Mouse (Mus musculus): Measurements from ENCODE around the gene B230118H07Rik. TPM values are rescaled to one million over a fixed set of nuclear protein-coding genes. Genes with fewer than 3 reads are reported as not detected.

The B230118H07Rik gene
- total RNA-seq, 2 experiments from 2014 or later = 57.9 to 81.9 TPM

DNA sequence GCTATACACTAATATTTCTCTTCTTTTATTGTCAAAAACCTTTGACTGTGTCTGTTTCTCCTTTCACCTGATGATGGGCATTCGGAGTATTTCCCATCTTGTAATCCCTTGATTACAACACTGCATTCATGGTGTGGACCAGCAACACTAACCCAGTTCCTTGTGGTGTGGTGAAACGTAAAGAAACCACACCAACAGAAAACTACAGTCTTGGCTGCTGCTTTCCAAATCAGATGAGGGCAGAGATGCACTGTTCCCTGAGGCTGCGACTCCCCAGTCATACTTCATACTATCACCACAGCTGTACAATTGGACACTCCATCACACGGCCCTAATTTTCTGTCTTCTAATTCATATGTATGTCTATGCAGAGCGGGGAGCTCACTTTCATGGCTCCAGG, 54.7 kb downstream of the B230118H07Rik start:
- DNase-seq = no peak
- intact Hi-C loops (cut with DNase I) = no loop called here

DNA sequence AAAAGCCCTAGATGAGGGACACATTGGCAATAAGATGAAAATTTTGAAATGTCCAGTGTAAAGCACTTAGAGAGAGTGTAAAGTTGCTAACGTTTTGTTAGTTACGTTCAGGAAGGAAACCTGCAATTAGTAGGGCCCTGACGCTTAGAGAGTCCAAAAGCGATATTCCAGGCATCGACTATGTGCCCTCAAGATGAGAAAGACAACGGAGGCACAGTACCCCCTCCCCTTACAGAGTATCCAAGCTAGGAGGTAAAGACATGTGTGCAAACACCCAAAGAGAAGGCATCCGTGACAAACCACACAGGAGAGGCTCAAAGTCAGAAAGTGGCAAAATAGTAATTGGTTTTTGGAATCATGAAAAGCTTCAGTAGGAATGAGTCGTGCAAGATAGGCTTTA, 56.4 kb downstream of the B230118H07Rik start:
- no peak for DNase-seq
- intact Hi-C loops (cut with DNase I) = no loop called here

DNA sequence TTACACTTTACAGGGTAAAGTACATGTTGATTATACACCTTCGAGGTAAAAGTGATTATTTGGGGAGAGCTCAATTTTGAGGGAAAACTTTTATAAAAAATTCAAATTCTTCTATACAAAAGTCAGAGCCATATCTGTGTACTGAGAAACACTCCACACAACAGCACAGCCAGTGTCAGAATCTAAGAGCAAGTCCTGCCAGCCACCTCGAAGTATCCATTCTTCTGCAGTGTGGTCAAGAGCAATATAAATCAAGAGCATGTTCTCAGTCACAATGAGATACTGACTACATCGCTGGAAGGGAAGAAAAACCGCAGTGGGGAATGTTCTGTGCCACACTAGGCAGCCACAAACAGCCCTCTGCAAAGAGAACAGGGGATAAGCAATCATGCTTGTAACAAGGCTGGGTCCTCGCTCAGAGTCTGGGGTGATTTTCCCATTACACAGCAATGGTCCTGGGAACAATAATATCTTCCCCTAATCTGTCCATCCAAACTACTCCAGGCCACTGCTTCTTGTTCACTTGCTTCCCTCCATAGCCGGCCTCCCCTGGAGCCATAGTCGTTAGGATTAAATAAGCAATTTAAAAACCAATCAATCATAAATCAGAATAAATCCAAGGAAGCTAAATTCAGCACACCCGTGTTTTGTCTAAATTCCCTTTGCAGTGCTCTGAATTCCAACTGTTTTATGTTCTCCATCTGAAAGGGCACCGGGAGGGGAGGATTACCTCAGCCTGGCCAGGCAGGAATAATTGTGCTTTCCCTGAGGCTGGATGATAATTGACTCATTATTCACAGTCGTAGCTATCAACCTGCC, 57.1 kb downstream of the B230118H07Rik start:
- no peak for DNase-seq
- intact Hi-C loops (cut with DNase I) = no loop called here

DNA sequence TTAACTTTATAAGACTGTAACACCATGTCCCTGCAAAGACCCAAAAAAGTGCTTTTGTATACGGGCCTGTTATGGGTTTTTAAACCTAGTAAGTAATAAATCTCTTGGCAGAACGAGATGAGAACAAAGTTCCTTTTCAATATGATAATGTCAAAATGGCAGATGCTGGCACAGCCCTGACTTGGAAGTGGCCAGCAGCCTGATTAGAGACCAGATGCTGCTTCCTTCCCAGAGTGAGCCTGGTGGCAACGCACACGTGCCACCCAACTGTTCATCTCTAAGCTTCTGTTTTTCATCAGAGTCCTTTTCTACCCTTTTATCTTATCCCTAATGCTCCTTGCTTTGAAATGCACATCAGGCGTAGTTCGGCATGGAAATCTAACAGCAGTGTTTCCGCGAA, 58.0 kb downstream of the B230118H07Rik start:
- intact Hi-C loops (cut with DNase I) = no loop called here
- no peak for DNase-seq

DNA sequence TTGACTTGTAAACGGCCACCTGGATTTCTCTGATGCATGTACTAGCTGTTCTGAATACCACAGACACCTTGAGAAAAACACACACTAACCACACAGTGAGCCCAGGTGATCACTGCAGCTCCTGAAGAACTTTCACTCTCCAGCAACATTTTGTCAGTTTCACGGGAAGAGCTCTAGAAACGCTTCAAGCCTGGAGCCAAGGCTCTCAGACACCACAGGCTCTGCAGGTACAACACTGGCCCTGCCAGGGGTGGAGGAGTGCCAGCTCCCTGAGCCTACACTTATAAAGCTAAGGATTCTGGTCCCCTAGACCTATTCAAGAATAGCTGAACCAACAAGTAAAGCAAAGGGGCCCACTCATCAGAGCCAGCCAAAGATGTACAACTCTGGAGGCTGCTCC, 67.9 kb downstream of the B230118H07Rik start:
- DNase-seq = no peak

DNA sequence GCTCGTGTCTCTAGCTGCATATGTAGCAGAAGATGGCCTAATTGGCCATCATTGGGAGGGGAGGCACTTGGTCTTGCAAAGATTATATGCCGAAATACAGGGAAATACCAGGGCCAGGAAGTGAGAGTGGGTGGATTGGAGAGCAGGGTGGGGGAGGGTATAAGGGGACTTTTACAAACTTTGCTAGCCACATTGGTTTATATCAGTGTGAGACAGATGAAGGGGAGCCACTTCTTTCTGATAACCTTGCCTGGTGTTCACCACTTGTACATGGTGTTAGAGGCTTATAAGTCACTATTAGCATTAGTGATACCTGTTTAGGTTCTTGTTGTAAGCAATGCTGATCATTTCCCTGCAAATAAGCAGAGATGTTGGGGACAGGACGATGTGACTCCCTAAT, 68.4 kb downstream of the B230118H07Rik start:
- DNase-seq = no peak
- intact Hi-C loops (cut with DNase I) = no loop called here

More for the DNA sequence above, 67.9 kb downstream of the B230118H07Rik start:
- intact Hi-C loops (cut with DNase I) = no loop called here

DNA sequence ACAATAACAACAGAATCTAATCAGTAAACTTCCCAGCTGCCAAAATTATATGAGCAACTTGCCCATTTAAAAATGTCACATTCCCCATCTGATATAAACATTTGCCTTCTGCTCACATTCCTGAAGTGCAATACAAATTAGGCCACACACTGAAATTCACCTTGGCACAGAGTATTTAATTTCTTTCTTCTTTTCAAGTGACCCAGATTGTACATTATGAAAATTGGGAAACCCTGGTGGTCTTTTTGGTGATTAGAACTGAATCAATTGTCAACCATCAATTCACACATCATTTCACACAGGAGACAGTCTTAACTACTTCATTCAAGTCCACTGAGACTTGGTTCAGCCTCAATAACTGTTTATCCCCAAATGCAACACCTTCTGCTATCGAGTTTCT, 68.9 kb downstream of the B230118H07Rik start:
- intact Hi-C loops (cut with DNase I) = no loop called here
- DNase-seq = no peak

DNA sequence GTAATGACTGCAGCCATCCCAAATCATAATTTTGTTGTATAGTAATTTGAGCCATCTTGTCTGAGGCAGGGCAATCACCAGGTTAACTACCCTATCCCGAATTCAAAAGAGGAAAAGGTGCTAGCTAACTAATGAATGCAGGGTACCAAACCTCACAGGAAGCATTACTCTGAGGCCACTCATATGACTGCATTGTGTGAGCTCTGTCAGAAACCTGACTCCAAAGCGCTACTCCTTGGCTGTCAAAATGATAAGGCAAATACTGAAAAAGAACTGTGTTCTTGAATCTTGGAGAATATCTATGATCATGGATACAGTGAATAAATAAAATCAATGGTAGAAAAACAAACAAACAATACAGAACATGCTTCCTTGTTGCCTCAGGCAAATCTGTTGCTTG, 69.3 kb downstream of the B230118H07Rik start:
- no peak for DNase-seq
- intact Hi-C loops (cut with DNase I) = no loop called here

DNA sequence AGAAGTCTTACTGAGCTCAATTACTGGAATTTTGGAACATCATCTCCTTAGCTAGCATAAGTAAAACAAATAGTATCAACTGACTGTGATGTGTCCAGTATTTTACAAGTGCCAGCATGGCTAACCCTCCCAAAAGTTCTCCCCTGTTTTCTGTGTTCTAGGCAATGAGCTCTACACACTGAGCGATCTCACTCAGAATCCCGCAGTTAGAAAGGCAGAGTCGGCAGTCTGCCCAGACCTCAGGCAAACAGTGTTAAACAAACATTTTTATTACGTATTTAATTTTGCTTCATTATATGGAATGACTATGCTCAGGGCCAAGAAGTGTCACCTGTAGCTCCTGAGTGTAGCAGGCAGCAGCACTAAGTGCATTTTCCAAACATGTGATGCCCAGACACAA, 72.1 kb downstream of the B230118H07Rik start:
- DNase-seq = no peak
- intact Hi-C loops (cut with DNase I) = no loop called here

DNA sequence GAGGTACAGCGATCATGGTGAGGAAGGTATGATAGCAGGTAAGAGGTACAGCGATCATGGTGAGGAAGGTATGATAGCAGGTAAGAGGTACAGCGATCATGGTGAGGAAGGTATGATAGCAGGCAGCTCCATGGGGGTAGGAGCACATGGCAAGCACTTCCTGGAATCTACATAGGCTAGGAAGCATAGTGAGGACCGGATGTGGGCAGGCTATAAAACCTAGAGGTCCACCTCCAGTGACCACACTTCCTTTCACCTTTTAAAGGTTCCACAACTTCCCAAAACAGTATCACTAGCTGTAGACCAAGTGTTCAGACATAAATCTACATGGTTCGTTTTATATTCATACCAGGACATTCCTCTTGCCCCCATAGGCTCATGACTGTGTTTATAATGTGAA, 80.1 kb downstream of the B230118H07Rik start:
- intact Hi-C loops (cut with DNase I) = no loop called here

DNA sequence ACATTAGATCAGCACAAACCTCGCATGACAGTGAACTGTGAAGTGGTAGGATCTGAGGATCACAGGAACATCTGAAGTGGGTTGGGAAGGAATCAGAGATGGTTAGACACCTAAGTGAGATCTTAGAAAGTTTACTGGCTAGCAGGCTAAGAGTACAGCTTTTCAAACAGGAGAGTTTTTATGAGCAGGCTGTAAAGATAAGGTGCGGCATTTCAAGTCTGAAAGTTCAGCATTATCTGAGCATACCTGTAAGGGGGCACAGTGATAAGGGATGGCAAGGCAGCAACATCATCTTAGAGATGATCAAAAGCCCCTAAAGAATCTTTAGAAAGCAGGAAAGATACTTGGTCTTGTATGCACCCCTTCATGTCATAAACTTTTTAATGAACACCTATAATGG, 81.8 kb downstream of the B230118H07Rik start:
- intact Hi-C loops (cut with DNase I) = no loop called here
- no peak for DNase-seq

More for the DNA sequence above, 80.1 kb downstream of the B230118H07Rik start:
- no peak for DNase-seq

DNA sequence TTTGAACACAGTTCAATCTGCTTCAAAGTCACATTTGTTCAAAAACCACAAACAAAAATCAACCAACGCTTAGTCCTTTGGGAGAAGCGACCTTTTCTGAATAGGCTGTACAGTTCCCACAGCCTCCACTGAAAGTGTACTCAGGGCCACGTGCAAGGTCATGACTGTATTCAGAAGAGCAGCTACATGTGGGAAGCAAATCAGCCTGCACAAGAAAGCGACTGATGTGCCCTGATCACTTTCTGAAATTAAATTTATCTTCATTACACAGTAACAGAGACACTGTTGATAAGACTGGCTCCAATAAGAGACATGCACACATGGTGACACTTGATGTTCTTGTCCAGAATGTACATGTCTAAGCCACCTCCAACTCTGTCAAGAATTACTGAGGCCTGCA, 85.6 kb downstream of the B230118H07Rik start:
- intact Hi-C loops (cut with DNase I) = no loop called here
- no peak for DNase-seq

DNA sequence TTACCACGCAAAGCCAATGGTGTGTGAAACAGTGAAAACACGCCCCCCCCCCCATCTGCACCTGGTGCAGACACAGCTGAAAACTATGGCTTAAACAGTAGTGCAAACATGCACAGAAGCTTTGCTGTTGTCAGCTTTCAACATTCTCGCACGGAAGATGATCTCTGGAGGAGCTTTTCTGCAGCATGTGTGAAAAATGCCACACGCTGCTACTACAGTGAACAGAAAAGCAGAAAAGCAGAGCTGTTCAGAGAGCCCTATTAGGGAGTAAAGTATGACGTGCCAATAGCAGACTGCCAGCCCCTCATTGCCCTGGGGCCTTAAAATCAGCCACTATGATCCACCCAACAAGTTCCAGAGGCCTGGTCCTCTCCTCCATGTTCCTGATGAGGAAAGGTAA, 86.1 kb downstream of the B230118H07Rik start:
- intact Hi-C loops (cut with DNase I) = no loop called here
- DNase-seq = no peak

DNA sequence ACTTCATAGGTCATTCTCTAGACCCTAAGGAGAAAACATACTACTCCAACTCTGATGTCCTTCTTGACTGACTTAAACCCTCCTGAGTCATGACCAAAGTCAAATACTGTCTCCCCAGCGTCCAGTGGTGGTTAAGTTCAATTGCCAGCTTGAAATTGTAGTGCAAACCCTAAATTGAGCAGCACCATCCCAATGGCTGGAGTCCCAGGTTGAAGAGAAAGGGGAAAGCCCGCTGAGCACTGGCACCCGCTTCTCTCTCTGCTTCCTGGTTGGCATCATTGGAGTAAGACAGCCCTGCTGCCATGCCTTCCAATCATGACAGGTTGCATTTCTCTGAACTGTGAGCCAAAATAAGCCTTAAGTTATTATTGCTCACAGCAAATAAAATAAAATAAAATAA, 89.9 kb downstream of the B230118H07Rik start:
- intact Hi-C loops (cut with DNase I) = no loop called here
- no peak for DNase-seq

DNA sequence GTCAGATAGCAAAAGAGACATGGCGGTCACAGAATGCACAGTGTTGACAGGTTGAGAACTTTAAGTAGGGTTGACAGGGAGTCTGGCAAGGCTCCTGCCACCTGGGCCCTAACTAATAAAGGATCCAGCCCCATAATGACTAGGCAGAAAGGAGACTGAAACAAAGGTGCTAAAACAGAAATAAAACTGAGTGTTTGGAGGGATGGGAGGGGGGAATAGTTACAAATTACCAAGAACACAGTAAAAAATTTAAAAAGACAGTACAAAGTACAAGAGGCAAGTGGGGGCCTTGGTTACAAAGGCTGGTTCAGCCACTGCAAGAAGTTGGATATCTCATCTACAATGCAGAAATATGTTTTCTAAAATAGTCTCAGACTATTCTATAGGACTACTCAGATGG, 93.4 kb downstream of the B230118H07Rik start:
- no peak for DNase-seq
- intact Hi-C loops (cut with DNase I) = no loop called here

DNA sequence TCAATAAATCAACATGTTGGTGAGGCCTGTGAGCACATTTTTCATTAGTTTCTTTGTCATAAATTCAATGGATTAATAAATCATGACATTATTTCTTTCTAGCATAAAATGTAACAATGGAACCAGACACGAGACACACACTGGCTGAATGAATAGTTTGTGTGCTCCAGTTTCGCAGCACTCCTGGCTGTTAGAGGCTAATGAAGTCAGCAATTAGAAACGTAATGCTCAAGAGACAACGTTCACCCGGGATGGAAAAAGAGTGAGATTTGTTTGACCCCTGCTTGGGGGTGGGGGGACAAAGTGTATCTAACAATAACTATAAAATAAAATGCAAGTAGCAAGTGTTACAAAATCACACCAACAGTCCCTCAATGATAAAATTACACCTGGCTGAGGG, 95.5 kb downstream of the B230118H07Rik start:
- intact Hi-C loops (cut with DNase I) = no loop called here

DNA sequence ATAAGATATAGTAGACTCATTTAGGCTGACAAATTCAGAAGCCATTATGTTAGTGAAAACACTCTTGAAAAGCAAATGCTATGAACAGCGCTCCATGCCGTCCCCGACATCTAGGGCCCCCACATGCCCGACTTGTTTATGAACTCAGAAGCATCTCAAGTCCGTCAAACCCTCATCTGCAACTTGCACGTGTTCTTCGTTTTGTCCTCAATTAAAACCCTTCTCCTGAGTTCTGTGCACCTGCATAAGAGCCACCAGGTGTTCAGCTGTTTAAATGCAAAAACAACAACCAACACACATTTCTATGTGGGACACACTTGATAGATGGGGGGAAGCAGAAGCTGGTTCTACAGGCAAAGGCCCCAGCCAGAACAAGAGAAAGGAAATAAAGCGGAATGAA, 97.0 kb downstream of the B230118H07Rik start:
- no peak for DNase-seq
- intact Hi-C loops (cut with DNase I) = no loop called here

More for the DNA sequence above, 95.5 kb downstream of the B230118H07Rik start:
- no peak for DNase-seq

DNA sequence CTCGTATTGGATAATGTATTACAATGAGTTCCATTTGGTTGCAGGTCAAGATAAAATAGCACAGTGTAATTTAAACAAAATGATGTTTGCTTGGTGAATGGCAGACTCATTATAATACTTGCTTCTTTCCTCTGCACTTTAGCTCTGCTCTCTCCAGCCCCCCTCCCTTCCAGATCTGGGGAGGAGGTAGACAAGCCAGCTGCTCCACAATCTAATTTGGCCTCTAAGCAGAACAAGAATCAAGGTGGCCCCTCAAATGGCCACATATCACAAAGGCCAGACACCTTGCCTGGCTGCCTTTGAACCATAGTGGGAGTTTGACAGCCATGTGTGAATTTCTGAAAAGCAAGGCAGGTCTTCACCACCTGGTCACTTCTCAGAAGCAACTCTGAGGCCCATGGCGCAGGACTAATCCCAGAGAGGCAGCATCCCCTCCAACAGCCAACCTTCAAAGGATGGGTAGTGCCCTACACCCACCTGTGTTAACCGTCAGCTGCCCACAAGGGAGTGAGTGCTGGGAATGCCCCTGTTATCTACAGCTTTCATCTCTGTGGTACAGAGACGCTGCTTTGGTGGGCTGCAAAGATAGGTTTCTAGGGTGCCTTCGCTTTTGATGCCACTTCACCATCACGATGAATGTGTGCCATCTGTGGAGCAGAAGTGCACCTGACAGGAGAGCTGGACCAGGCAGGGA, 98.2 kb downstream of the B230118H07Rik start:
- intact Hi-C loops (cut with DNase I) = no loop called here
- DNase-seq = no peak

DNA sequence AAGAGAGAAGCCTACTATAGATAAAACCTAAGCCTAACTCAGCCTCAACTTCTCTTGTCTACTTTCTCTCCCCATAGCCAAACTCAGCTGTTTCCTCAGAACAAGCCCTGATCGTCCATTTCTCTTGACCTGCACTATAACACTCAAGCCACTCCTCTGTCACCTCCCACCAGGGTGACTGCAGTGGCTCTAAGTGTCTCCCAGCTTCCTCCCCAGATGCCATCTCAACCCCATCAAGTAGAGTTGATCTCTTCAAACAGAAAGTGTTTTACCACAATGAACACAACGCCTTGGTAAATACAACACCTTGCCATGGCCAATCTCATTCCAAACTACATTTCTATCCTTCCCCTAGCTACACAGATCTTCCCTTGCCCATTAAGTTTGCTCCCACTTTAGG, 99.2 kb downstream of the B230118H07Rik start:
- DNase-seq = no peak
- intact Hi-C loops (cut with DNase I) = no loop called here

DNA sequence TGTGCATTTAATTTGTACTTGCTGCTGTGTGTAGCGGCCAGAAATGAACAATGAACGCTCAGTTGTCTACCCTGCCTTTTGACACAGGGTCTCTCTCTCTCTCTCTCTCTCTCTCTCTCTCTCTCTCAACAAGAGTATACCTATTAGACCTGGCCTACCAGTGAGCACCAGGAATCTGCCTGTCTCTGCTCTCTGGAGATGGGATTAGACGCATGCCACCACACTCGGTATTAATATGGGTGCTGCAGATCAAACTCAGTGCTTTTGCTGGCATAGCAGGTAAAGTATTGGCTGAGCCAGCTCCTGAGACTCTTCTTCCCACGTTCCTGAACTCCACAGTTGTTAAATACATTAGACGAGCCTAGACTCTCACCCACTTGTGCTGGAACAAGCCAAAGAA, 100.5 kb downstream of the B230118H07Rik start:
- intact Hi-C loops (cut with DNase I) = no loop called here
- DNase-seq = no peak

DNA sequence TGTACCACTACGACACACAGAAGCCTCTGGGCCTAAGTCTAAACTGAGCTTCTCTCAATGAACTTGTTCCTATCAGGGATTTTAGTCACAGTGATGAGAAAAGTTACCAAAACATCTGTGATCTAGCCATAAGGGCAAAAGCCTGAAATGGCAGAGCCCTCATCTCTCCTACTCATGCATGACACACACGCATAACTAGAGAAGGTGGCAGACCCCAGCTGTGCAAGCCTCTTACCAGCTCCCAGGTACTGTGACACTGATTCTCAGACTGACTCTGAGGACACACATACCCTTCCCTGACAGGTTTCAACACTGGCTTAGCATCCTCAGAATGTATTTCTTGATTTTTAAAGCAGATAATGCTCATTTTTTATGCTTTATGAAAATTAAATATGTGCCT, 103.7 kb downstream of the B230118H07Rik start:
- no peak for DNase-seq
- intact Hi-C loops (cut with DNase I) = no loop called here
